7 mouse cellular contexts compared by ENCODE assay signal in genomic region chr3:137418636-137419035, GRCm38 (mm10).
DNase-seq lines count a peak whose midpoint lies in the region; ATAC-seq and TF ChIP-seq lines count a peak whose summit lies in the region.

No protein-coding gene starts in this region.

- peak; percentile 43 to 59 for DNase-seq in layer of hippocampus, adult 2 months (ENCODE audit: low spot score in 2 of 2)
- DNase-seq in layer of hippocampus, postnatal 36 days: no peak
- peak; percentile 8 for DNase-seq in MEL-GATA-1-ER (ENCODE audit: extremely low read depth, low read depth)
- DNase-seq in cerebellum, adult 11-12 months: peak; percentile 8
- no peak for DNase-seq in adrenal gland, postnatal 25 days
- no peak for DNase-seq in thymus, postnatal 10 days (ENCODE audit: low spot score in 2 of 2)

- no peaks in the 10 kb centered on the region for H3K36me3 ChIP-seq in midbrain, embryonic 13.5 days

- H3K4me3 ChIP-seq in layer of hippocampus, adult 2 months: no peak overlapping the region
- H3K4me3 ChIP-seq in midbrain, embryonic 13.5 days (replicated peaks): no peak overlapping the region

- no peak overlapping the region for H3K4me2 ChIP-seq in midbrain, embryonic 13.5 days (replicated peaks)

- TF ChIP-seq CTCF in layer of hippocampus, adult 2 months (conservative IDR thresholded peaks at IDR 0.05): peak; percentile 90

- no peaks in the 10 kb centered on the region for H3K9me3 ChIP-seq in midbrain, embryonic 13.5 days

- H3K27ac ChIP-seq in layer of hippocampus, adult 2 months: peak overlapping the region; percentile 81
- no peak overlapping the region for H3K27ac ChIP-seq in midbrain, embryonic 13.5 days

- peaks cover 6% of the 10 kb centered on the region; the same call in 1 of the 2 replicates for H3K4me1 ChIP-seq in midbrain, embryonic 13.5 days (replicated peaks)

- H3K27me3 ChIP-seq in midbrain, embryonic 13.5 days: no peaks in the 10 kb centered on the region

- H3K9ac ChIP-seq in midbrain, embryonic 13.5 days (replicated peaks): no peak overlapping the region

- ATAC-seq in midbrain, embryonic 13.5 days: 0 out of 2 replicates have a peak, but pooled peaks have one; percentile 34

- 65% methylated on average over 4 of the region's 4 CpGs for WGBS in midbrain, embryonic 13.5 days

Comparison
In these comparisons a context has a peak if more than half of its experiments do, and no peak if none do; other contexts are left out.
1. DNase-seq: peak in layer of hippocampus, adult 2 months (2 of 2), MEL-GATA-1-ER (single experiment) and cerebellum, adult 11-12 months (single experiment); none in layer of hippocampus, postnatal 36 days (0 of 2), adrenal gland, postnatal 25 days (single experiment) and thymus, postnatal 10 days (0 of 2).